Mouse (Mus musculus): ENCODE measurements around the gene Hes1. TPM values are rescaled to one million over a fixed set of nuclear protein-coding genes. Genes with fewer than 3 reads are reported as not detected.

Gene Hes1
- polyA plus RNA-seq, 1 experiment from 2014 or later, result 66.5 TPM

DNA sequence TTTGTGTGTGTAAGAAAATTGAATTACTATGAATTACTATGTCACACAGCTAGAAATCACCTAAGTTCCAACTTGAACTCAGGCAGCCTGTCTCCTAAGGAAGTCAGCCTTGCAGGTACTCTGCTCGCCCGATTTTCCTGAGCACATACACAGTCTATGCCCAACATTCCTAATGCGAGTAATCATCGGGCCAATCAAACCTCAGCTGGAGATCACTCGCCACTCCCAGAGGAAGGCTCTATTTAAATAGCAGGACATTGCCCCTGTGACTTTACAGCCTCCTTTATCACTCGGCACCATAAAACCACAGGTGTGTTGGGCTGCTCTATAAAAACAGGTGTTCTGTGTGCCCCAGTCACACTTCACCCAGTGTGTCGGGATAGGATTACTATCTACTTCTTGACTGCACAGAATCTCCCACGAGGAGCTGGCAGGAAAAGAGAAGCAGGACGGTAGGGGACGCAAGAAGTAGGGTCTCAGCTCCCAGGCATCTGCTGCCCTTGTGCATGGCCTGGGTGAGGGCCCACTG lies 8.8 kb upstream of the Hes1 start:
- 72% methylated on average over 10 of the region's 10 CpGs for WGBS
- DNase-seq (ENCODE audit: low spot score) (no peak), ATAC-seq (replicated peaks; ENCODE audit: low FRiP score) (no peak)
- H3K9ac ChIP-seq (ENCODE audit: low read length), result no peak overlapping the region
- peaks cover 6% of the 10 kb centered on the region for H3K4me1 ChIP-seq (replicated peaks; ENCODE audit: control insufficient read depth, insufficient read depth, low read length)
- no peaks in the 10 kb centered on the region for H3K36me3 ChIP-seq (ENCODE audit: control insufficient read depth, insufficient read depth, low read length)
- H3K4me3 ChIP-seq (ENCODE audit: low read depth, low read length), result no peak overlapping the region
- H3K9me3 ChIP-seq (ENCODE audit: control insufficient read depth, low read length), result no peaks in the 10 kb centered on the region
- no peak overlapping the region for H3K4me2 ChIP-seq (ENCODE audit: low read depth, low read length, severe bottlenecking)
- peaks cover 5% of the 10 kb centered on the region; the same call in 1 of the 2 replicates for H3K27me3 ChIP-seq (ENCODE audit: control insufficient read depth, insufficient read depth, low read length)
- H3K27ac ChIP-seq (ENCODE audit: low read depth, low read length), result no peak overlapping the region

DNA sequence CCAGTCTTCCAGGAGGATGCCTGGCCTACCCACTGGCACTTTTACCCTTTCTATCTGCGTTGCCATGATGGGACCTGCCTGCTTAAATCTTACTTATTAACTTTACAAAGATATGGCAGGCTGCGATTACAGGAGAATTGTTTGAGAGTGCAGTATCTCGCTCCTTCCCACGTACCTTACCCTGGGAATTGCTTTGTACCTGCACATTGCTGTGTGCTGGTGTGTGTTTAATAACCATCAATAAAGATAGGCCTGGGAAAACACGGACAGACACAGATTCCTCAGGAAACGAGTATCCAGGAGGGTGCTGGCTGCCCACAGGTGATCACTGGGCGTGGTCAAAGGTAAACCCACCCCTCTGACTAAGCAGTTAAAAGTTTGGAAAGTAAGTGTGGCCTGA lies 8.3 kb upstream of the Hes1 start:
- no peak for DNase-seq (ENCODE audit: low spot score)
- WGBS, result 74% methylated on average over 7 of the region's 7 CpGs
- peaks cover 5% of the 10 kb centered on the region; the same call in 1 of the 2 replicates for H3K27me3 ChIP-seq (ENCODE audit: control insufficient read depth, insufficient read depth, low read length)

DNA sequence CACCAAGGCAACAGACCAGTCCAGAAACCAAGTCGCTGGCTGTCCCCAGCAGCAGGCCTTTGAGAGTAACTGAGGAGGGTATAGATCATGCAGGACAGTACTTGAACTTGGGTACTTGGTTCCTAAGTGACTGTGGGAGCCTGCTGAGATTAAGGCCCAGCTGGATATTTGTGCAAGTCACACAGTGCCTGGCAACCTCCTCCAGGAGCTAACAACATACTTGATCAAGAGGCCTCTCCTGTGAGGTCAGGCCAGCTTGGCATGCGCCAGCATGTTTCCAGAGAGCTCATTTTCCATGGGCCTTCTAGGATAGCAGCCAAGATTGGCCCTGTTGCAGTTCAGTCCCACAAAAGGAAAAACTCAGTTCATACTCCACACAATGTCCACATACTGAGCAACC lies 7.3 kb upstream of the Hes1 start:
- Histone ChIP-seq H3K9ac (ENCODE audit: low read length) (no peak overlapping the region), H3K27me3 (ENCODE audit: control insufficient read depth, insufficient read depth, low read length) (peaks cover 9% of the 10 kb centered on the region; the same call in 1 of the 2 replicates), H3K36me3 (ENCODE audit: control insufficient read depth, insufficient read depth, low read length) (no peaks in the 10 kb centered on the region), H3K4me1 (replicated peaks; ENCODE audit: control insufficient read depth, insufficient read depth, low read length) (peaks cover 8% of the 10 kb centered on the region), H3K4me2 (ENCODE audit: low read depth, low read length, severe bottlenecking) (no peak overlapping the region), H3K27ac (ENCODE audit: low read depth, low read length) (no peak overlapping the region), H3K9me3 (ENCODE audit: control insufficient read depth, low read length) (no peaks in the 10 kb centered on the region), H3K4me3 (ENCODE audit: low read depth, low read length) (no peak overlapping the region)
- ATAC-seq (replicated peaks; ENCODE audit: low FRiP score) (no peak), DNase-seq (ENCODE audit: low spot score) (no peak)
- WGBS, result 79% methylated on average over 2 of the region's 2 CpGs

More for the DNA sequence above, 8.3 kb upstream of the Hes1 start:
- Histone ChIP-seq H3K36me3 (ENCODE audit: control insufficient read depth, insufficient read depth, low read length) (no peaks in the 10 kb centered on the region), H3K4me3 (ENCODE audit: low read depth, low read length) (no peak overlapping the region), H3K27ac (ENCODE audit: low read depth, low read length) (no peak overlapping the region), H3K9me3 (ENCODE audit: control insufficient read depth, low read length) (no peaks in the 10 kb centered on the region), H3K4me1 (replicated peaks; ENCODE audit: control insufficient read depth, insufficient read depth, low read length) (peaks cover 8% of the 10 kb centered on the region), H3K9ac (ENCODE audit: low read length) (no peak overlapping the region), H3K4me2 (ENCODE audit: low read depth, low read length, severe bottlenecking) (no peak overlapping the region)
- ATAC-seq (replicated peaks; ENCODE audit: low FRiP score), result no peak

DNA sequence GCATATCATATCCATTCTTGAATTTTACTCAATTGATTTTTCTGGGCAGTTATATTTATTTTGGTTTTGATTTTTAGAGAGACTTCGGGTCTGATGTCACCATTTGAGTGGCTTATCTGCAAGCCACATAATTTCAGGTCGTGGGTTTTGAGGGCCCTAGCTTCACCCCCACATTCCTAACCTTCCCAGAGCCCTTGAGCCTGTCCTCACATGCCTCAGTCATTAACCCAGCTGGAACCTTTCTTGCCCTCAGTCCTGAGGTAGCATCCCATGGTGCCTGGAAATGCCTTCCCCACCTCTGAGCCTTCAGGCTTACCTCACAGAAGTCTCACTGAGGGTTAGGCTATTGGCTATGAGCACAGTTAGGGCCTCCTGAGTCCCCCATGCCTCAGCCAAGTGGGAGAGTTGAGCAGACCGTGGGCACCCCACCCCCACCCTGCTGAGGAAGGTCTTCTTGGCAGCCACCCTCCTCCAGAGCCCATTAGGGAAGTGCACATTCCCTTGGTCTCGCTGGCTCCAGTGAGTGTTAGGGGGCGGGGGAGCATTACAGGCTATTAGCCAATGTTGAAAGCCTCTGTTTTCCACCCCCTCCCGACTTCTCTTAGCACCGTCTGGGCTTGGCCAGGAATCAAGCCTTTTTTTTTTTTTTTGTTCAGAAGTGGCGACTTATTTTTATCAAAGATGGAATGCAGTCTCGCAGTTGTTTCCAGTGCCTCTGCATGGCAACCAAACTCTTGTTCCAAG lies 5.0 kb upstream of the Hes1 start:
- WGBS, result 17% methylated on average over 9 of the region's 9 CpGs
- no peaks in the 10 kb centered on the region for H3K36me3 ChIP-seq (ENCODE audit: control insufficient read depth, insufficient read depth, low read length)
- no peak overlapping the region for H3K4me2 ChIP-seq (ENCODE audit: low read depth, low read length, severe bottlenecking)
- ATAC-seq (replicated peaks; ENCODE audit: low FRiP score) (no peak), DNase-seq (ENCODE audit: low spot score) (peak; percentile 68)
- H3K9ac ChIP-seq (ENCODE audit: low read length), result no peak overlapping the region
- H3K27me3 ChIP-seq (ENCODE audit: control insufficient read depth, insufficient read depth, low read length), result peaks cover 11% of the 10 kb centered on the region
- H3K27ac ChIP-seq (ENCODE audit: low read depth, low read length), result peak overlapping the region; percentile 31; the same call in 1 of the 2 replicates
- H3K9me3 ChIP-seq (ENCODE audit: control insufficient read depth, low read length), result no peaks in the 10 kb centered on the region
- H3K4me3 ChIP-seq (ENCODE audit: low read depth, low read length), result no peak overlapping the region
- peaks cover 14% of the 10 kb centered on the region for H3K4me1 ChIP-seq (replicated peaks; ENCODE audit: control insufficient read depth, insufficient read depth, low read length)

DNA sequence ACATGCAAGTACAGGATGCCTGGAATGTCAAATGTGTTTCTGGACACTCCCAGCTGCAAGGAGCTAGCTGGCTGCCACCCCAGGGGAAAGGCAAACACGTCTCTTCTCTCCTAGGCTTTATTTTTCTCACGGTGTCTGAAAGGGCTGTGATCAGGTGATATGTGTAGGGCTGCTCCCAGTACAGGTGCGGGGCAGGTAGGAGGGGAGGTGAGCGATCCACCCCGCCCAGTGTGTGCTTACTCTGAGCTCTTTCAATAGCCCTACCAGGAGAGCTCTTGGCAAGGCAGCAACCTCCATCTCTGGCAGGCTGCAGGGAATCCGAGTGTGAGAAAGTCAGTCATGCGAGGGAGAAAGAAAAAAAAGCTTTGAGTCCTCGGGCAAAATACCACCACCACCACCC lies 3.8 kb upstream of the Hes1 start:
- H3K4me2 ChIP-seq (ENCODE audit: low read depth, low read length, severe bottlenecking), result no peak overlapping the region
- no peaks in the 10 kb centered on the region for H3K36me3 ChIP-seq (ENCODE audit: control insufficient read depth, insufficient read depth, low read length)
- H3K9me3 ChIP-seq (ENCODE audit: control insufficient read depth, low read length), result no peaks in the 10 kb centered on the region
- 2% methylated on average over 8 of the region's 8 CpGs for WGBS
- H3K27ac ChIP-seq (ENCODE audit: low read depth, low read length), result no peak overlapping the region
- no peak for DNase-seq (ENCODE audit: low spot score)
- peaks cover 14% of the 10 kb centered on the region for H3K4me1 ChIP-seq (replicated peaks; ENCODE audit: control insufficient read depth, insufficient read depth, low read length)
- H3K27me3 ChIP-seq (ENCODE audit: control insufficient read depth, insufficient read depth, low read length), result peaks cover 11% of the 10 kb centered on the region
- H3K9ac ChIP-seq (ENCODE audit: low read length), result no peak overlapping the region
- ATAC-seq (replicated peaks; ENCODE audit: low FRiP score), result no peak
- no peak overlapping the region for H3K4me3 ChIP-seq (ENCODE audit: low read depth, low read length)

DNA sequence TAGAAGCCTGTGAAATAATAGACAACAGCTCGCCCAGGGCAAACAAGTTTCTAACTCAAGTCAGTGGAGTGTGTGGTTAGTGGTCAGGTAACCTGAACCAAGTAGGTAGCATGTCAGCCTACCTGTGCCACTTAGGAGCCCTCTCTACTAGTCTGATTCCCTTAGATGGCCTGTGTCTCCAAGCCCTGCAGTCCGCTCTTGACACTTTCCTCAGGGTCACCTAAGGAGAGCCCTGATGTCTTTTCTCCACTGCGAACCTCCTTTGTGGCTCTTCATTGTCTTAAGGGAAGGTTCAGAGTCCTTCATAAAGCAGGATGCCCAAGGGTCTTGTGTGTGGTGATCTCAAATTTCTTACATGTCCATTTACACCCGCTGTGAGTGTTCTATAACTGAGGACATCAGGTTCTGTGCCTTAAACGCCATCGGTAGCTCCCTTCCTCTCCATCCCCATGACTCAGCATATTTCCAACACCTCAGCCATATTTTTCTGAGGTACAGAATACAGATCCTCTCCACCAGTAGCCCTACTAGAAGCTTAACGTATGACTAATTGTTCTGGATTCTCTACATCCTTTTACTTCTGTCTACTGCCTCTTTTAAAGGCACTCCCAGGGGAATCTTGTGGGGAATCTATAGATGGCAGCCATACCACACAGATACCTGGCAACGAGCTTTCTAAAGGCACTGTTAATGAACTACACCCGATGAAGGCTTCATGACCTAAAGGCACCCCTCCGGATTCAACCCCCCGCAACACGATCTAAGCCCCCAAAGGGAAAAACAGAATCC lies 1.7 kb upstream of the Hes1 start:
- Histone ChIP-seq H3K4me2 (ENCODE audit: low read depth, low read length, severe bottlenecking) (peak overlapping the region; percentile 95), H3K9me3 (ENCODE audit: control insufficient read depth, low read length) (no peaks in the 10 kb centered on the region), H3K36me3 (ENCODE audit: control insufficient read depth, insufficient read depth, low read length) (no peaks in the 10 kb centered on the region), H3K4me3 (ENCODE audit: low read depth, low read length) (peak overlapping the region; percentile 75), H3K27ac (ENCODE audit: low read depth, low read length) (no peak overlapping the region), H3K4me1 (replicated peaks; ENCODE audit: control insufficient read depth, insufficient read depth, low read length) (peaks cover 14% of the 10 kb centered on the region), H3K27me3 (ENCODE audit: control insufficient read depth, insufficient read depth, low read length) (peaks cover 11% of the 10 kb centered on the region), H3K9ac (ENCODE audit: low read length) (peak overlapping the region; percentile 85)
- no peak for ATAC-seq (replicated peaks; ENCODE audit: low FRiP score)
- no peak for DNase-seq (ENCODE audit: low spot score)
- 14% methylated on average over 12 of the region's 12 CpGs for WGBS

DNA sequence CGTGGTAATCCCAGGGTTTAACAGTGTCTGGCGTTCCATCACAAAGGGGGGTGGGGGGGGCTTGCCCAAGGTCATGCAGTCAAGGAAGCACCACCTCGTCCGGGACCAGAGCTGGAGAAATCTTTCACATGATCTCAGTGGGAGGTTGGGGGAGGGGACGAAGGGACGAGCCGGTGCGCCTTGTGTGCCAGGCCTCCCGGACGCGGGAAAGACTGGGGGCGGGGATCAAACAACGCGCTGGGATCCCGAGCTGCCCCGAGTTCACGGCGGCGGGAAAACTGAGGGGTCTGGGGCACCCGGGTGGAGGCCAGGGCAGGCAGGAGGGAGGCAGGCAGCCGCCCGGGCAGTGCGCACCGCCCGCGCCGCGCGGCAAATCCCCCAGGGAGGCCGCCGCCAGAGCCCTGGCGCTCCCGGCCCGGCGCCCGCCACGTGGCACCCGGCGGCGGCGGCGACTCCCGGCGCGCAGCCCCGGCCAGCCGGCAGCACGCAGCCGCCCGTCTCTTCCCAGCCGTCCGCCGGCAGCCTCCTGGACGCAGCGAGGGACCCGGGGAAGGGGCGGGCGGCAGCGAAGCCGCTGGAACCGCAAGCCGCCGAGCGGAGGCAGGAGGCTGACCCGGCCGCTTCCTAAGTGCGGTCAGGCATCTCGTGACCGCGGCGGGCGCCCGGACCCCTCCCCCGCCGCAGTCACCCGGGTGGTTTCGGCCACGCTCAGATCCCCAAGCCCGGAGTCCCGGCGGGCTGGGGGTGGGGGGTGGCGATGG lies 883 bp upstream of the Hes1 start:
- Histone ChIP-seq H3K27ac (ENCODE audit: low read depth, low read length) (peak overlapping the region; percentile 94), H3K9me3 (ENCODE audit: control insufficient read depth, low read length) (no peaks in the 10 kb centered on the region), H3K4me2 (ENCODE audit: low read depth, low read length, severe bottlenecking) (peak overlapping the region; percentile 95), H3K27me3 (ENCODE audit: control insufficient read depth, insufficient read depth, low read length) (peaks cover 11% of the 10 kb centered on the region), H3K9ac (ENCODE audit: low read length) (peak overlapping the region; percentile 85), H3K4me3 (ENCODE audit: low read depth, low read length) (peak overlapping the region; percentile 75), H3K4me1 (replicated peaks; ENCODE audit: control insufficient read depth, insufficient read depth, low read length) (peaks cover 18% of the 10 kb centered on the region), H3K36me3 (ENCODE audit: control insufficient read depth, insufficient read depth, low read length) (no peaks in the 10 kb centered on the region)
- WGBS, result under 1% methylated on average over 55 of the region's 82 CpGs
- DNase-seq (ENCODE audit: low spot score) (peak; percentile 91), ATAC-seq (replicated peaks; ENCODE audit: low FRiP score) (peak; percentile 28)

DNA sequence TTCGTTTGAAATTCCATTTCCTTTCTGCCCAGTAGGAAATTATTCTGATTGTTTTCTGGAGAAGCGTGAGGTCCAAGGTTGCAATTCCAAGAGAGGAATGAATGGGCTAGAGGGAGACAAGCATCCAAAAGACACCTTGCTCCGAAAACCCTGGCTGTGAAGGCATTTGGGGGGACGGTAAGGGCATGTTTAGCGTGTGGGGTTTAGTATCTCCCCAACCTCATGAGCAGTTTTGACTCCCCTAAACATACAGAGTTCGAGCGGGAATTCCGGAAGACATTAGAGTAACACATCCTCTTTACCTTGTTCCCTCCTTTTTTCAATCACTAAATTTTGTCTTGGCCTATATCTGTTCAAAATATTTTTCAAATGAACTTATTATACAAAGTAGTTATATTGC lies 429 bp downstream of the Hes1 start:
- ATAC-seq (replicated peaks; ENCODE audit: low FRiP score) (no peak), DNase-seq (ENCODE audit: low spot score) (no peak)
- H3K36me3 ChIP-seq (ENCODE audit: control insufficient read depth, insufficient read depth, low read length), result no peaks in the 10 kb centered on the region
- under 1% methylated on average over 8 of the region's 8 CpGs for WGBS
- H3K9ac ChIP-seq (ENCODE audit: low read length), result peak overlapping the region; percentile 85
- H3K9me3 ChIP-seq (ENCODE audit: control insufficient read depth, low read length), result no peaks in the 10 kb centered on the region
- peak overlapping the region; percentile 94 for H3K27ac ChIP-seq (ENCODE audit: low read depth, low read length)
- H3K4me2 ChIP-seq (ENCODE audit: low read depth, low read length, severe bottlenecking), result peak overlapping the region; percentile 95
- H3K27me3 ChIP-seq (ENCODE audit: control insufficient read depth, insufficient read depth, low read length), result peaks cover 8% of the 10 kb centered on the region
- peak overlapping the region; percentile 75 for H3K4me3 ChIP-seq (ENCODE audit: low read depth, low read length)
- peaks cover 21% of the 10 kb centered on the region for H3K4me1 ChIP-seq (replicated peaks; ENCODE audit: control insufficient read depth, insufficient read depth, low read length)

Measured in forebrain, embryonic 11.5 days (tissue).